Mouse (Mus musculus) naive thymus-derived CD4-positive, alpha-beta T cell, adult 2 months (primary cell): ENCODE results near the gene Pebp1.
"Not testable (repeated sequence)": the region's sequence is repeated elsewhere in the genome, so short reads cannot be mapped to it uniquely, and the experiment has no call there.

Experiments used
- DNase-seq: peaks from one replicate; pipeline ENCODE4 v3.0.0-alpha.2; 2011; ENCODE audit warnings: low read depth

Pebp1 gene

DNA sequence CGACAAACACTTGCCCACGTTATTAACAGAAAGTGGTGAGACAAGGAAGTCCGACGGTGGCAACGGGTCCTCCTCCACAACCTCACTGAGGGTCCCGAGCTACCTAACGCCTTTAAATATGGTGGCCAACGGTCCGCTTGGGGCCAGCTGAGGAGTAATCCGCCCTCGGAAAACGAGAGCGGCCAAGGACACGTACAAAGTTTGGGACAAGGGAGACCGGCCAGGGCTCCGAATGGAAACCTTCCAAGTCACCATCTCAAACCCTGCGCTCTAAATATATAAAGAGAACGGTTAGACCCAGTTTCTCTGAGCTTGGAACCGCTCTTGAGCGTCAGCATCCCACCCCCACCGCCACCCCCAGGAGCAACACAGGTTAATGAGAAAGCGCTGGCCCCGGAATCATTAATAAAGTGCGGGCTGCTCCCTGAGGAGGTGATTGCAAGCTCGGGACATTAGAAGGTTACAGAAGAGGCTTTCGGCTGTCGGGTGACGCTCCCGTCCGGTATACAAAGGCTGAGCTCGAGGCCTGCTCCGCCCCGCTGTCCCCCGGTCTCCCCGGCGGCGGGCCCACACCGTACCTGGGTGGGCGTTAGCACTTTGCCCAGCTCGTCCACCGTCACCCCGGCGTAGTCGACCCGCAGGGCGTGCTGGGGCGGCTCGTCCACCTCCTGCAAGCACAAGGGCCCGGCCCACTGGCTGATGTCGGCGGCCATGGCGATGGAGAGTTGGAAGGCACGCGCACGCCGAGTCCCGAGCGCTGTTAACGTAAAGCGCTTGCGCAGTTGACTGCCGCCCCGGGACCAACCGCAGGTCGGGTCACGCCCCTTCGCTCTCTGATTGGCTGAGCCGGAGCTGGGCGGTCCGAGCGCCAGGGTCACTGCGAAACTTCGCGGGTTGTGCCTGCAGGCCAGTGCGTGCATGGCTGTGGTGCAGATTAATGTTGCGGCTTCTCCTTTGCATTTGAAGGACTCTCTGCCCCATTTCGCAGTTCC lies at the start of gene Pebp1:
Gene Pebp1 (minus strand): TSS at position 795 of the 992 bp plus-strand sequence.
- peak; percentile 95 for DNase-seq

DNA sequence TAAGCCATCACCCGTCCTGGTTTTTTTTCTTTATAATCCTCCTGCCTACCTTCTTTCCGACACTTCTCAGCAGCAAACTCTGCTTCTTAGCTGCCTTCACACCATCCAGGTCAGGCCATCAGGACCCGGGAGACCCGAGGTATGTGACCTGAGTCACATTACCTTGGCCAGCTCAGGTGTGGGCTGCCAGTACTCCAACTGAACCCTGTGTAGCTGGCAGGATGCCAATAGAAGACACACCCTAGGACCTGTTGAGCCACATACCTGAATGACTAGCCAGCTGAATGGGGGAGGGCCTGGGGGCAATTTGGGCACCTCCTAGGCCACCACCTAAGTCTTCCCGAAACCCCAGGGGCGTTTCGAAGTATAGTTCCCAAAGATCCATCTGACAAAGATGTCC lies 43.0 kb upstream of the Pebp1 start:
- no peak for DNase-seq

DNA sequence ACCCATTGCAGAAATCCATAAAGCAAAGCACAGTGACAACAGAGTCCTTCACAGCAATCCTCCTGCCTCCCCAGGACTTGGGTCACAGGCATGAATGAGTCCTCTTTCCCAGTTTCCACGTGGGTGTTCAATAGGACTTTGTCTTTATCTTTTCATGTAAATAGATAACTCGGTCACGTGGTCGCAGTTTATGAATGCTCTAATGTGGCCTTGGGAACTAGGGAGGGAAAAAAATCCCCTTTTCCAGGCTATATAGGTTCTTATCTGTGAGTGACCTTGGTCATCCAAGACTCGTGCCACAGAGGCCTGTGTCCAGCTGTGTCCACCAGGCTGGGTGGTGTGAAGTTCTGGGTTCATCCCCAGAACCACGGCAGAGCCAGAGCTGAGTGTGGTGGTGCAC lies 39.0 kb upstream of the Pebp1 start:
- DNase-seq: no peak

DNA sequence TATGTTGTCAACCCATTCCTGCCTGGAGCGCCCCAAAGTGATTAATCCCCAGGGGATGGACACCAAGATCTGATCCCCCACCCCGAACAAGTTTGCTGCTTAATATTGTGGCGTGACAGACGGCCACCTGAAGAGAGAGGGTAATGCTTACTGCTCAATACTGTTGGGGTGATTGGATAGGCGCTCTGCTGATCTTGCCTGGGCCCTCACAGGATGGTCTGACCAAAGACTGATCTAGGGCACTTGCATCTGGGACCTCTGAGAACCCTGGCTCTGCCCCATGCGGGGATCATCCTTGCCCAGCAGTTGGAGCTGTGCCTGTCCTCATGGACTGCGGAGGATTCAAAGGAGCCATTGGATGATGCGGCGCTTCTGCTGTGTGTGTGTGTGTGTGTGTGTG lies 36.3 kb upstream of the Pebp1 start:
- DNase-seq: no peak

DNA sequence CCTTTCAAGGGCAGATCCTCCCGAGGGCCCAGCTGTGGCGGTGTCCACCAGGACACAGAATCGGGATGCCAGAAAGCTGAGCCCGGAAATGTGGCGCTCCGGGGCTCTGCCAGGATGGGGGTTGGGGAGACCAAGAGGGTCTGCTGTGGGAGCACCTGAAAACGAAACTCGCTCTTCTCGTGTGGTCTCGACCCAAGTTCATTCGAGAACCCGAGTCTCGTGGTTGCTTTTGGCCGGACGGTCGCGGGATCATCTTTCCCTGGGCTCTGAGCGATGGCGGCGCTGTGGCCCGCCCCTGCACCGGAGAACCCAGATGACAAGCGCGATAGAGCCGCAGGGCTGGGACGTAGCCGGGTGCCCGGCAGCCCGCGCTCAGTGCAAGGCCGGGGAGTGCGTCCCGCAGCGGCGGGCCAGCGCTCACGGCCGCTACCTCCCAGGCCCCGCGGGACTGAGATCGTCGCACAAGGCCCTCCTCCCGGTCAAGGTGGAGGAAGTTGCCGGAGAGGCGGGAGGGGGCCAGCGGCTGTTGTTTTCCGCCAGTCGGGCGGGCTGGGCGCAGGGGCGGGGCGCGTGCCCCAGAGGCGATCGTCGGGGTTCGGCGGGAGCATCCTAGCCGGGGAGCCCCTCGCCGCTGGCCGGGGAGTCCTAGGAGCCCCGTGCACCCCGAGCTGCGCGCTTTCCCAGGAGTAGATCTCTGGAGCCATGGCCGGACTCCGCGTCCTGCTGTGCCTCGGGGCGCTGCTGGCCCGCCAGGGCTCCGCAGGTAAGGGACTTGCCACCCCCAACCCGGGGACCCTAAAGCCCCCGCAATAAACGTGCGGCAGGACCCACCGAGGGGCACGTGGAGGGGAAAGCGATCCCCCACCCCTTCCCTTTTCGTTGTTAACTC lies 31.6 kb upstream of the Pebp1 start, which contains the start of gene Vsig10:
Gene Vsig10 (plus strand): TSS at position 343 of the 889 bp plus-strand sequence.
- DNase-seq: peak; percentile 29

DNA sequence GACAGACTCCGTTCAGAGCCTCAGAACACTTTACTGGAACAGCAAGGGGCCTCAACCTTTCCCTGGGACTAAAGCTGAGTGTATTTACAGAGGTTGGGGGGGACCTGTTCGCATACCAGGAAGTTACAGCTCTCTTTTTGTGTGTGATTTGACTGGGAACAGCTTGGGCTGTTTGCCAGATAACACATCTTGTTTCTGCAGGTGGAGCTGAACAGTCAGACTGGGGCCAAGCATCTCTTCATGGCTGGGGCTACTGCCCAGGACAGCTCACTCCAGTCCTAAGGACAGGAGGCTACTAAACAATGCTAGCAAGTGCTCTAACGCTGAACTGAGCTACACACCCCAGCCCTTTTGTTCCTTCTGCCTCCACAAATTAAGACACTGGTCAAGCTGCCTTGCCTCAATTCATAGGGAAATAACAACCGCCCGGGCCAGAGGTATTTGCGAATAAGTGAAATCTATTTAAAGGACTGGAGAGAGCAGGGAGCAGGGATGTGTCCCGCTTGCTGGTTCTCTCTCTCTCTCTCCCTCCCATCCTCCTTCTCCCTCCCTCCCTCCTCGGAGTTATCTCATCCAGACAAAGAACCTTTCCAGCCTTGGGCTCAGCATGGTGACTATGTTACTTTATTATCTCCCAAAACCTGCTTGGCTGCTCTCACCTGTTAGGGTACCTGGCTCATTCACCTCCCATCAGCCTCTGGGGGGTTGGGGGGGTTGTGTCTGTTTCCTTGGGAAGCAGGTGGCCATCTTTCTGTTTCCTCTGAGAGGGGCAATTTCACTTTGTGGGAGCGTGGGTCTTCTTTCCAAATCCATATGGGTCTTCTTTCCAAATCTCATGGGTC lies 27.4 kb upstream of the Pebp1 start:
- no peak for DNase-seq

DNA sequence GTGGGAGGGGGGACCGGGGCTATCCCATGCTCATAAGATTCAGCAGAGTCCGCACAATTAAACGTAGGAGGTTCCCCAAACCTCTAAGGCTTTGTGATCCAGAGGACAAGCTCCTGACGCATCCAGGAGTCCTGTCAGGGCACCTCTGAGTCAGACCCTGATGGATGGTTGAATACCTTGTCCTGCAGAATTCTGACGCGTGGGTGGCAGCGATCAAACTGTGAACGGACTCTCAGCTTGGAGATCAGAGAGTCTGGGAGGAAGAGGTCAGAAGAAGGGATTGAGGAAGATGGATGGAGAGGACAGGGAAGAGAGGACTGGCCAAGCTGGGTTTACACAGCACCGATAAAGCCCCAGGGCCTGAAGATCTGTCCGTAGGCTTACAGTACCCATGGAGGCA lies 26.5 kb upstream of the Pebp1 start:
- DNase-seq: no peak

DNA sequence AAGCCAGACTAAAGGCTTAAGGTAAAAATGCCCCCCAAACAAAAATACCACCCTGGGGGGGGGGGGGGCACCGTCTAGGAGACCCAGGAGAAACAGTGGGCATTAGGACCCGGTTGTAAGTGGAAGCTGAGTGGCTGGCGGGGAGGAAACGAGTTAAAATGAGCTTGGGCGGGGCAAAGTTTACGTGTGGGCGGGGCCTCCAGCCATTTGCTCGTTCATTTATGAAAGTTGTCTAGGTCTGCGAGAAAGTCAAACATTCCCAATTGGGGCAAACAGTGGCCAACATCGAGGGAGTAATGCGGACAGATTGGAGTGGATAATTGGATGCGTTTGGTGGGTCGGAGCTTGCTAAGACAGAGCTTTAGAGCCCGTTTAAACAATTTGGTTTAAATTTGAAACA lies 26.0 kb upstream of the Pebp1 start:
- DNase-seq: peak; percentile 27

DNA sequence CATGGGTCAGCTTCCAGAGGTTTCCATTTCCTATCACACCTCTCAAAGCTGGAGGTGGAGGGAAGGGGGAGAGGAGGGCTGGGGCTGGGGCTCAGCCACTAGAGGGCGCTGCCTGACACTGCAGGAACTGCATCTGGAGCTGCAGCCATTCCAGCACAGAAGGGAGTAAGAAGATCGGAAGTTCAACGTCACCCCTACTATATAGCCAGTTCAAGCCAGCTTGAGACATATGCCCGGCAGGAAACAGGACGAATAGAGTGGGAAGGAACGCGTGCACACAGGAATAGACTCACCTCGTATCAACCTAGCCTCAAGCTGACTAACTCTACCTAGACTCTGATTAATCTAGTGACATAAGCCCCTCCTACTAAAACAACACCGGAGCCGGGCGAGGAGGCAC lies 20.3 kb upstream of the Pebp1 start:
- DNase-seq: peak; percentile 82

DNA sequence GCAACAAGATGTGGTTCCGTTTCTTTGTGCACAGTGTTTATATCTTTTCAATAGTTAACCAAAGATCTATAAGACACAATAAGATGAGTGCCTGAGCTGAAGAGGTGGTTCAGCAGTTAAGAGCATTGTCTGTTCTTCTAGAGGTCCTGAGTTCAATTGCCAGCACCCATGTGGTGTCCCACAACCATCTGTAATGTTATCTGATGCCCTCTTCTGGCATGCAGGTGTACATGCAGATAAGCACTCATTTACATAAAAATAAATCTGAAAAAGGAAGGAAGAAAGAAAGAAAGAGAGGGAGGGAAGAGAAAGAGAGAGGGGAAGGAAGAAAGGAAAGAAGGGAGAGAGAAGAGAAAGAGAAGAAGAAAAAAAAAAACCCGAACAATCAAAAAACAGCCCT lies 19.4 kb upstream of the Pebp1 start:
- DNase-seq: no peak

DNA sequence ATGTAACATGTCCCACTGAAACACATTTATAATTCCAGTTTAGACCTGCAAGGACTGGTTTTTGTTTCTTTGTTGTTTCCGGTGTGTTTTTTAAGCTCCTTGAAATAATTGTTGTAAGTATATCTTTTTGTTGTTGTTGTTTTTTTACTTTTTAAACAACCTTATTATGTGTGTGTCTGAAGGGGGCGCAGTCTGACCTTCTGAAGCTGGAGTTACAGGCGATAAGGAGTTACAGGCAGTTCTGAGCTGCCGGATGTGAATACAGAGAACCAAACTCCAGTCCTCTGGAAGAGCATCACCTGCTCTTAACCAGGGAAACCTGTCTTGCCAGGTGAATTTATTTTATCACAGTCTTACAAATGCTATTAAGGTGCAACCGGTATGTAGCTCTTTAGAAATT lies 18.3 kb upstream of the Pebp1 start:
- no peak for DNase-seq

DNA sequence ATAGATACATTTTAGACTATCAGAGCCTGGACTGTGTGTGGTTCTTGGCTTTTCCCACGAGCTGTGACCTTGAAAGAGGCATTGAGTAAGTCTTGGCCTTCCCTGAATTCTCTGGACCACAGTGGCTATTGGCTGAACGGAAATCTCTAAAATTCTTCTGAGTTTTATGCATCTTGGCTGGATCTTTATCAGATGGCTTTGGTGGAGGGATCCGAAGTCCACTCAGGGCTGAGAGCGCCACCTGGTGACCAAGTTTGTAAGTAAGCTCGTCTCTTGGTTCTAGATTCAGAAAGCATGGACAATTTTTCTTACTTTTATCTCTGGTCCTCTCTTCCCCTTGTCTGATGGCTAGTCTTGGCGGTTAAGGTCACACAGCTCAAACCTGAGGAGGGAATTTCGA lies 17.5 kb upstream of the Pebp1 start:
- peak; percentile 81 for DNase-seq

DNA sequence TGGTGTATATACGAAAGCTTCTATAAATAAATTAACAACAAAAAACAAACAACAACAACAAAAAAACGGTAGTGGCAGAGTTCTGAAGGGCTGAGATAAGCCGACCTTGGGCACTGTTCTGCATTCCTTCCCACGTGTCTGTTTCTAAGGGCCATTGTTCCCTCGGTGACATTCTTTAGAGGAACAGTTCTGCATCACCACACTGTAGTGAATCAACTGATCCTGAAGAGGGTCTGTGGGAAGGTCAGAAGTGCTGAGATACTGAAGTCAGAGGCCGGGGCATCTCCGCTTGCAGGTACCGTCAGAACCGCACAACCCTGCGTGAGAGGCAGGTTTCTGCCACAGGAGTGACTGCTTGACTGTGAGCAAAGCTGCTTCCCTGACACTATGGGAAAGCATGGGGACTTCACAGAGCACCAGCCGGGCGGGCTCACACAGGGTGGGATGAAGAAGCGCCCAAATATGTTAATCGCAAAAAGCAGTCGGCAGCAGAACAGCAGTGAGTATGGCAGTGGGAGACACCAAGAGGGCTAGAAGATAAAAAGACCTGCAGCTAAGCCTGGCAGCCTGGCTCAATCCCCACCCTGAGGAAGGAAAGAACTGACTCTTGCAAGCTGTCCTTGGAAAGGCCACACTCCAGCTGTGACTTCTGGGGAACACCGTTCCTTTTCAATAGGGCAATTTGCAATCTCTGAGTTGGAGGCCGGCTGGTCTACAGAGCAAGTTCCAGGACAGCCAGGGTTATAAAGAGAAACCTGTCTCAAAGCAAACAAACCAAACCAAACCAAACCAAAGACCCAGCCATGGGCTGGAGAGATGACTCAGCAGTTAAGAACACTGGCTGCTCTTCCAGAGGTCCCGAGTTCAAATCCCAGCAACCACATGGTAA lies 16.5 kb upstream of the Pebp1 start:
- no peak for DNase-seq

DNA sequence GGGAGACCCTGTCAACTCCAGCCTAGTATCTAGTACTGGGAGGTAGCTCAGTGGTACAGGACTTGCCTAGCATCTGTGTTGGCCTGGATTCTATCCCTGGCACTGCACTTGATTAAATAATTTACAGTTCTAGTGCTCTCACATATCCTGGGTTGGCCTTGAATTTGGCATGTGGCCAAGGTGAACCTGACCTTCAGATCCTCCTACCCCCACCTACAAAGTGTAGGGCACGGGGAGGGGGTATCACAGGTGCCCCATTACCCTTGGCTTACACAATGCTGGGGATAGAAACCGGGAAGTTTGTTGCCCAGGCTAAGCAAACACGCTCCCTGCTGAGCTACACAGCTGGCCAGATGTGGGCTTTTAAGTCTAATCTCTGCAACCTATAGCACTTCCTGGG lies 15.5 kb upstream of the Pebp1 start:
- no peak for DNase-seq

DNA sequence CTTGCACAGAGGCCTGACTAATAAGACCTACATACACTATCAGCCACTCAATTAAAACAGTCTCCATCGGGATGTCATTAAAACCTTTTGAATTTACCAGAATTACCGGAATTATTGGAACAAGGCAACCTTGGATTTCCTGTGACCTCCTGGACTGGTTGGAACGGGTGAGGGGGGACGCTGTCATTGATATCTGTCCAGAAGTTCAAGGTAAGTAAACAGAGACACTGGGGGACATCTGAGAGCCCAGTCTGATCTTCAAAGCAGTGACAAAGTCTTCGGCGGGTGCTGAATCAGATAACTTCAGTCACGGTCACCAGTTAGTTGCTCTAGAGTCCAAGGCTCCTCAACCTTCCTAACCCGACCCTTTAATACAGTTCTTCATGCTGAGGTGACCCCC lies 7.6 kb upstream of the Pebp1 start:
- no peak for DNase-seq

DNA sequence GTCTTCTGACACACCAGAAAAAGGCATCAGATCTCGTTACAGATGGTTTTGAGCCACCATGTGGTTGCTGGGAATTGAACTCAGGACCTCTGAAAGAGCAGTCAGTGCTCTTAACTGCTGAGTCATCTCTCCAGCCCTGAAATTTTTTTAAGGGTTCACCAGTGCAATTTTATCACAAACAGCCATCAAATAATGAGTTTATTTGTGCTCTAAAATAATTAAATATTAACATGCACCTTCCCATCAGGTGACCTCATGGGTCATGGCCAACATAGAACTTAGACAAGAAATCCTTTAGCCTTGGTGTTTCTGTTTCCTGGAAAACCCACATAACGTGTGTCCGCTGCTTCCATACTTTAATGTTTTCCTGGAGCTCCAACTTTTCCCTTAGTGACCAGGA lies 6.4 kb upstream of the Pebp1 start:
- not testable (repeated sequence) for DNase-seq

DNA sequence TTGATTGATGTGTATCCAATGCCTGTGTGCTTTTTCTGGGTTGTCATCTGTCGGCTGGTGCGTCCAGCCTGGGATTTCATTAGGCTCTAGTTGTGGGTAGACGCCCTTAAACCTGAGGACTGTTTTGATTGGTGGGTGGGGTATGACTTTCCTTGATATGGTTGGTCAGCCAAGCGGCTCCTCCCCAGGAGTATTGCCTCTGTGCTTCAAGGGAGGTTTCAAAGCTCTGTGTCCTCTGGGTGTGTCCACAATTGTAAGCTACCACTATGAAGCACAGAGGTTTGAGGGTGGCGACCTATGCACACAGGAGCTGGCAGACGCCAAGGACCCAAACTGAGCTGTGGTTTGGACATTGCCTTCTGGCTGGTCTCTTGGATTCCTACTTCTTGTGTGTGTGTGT lies 5.1 kb upstream of the Pebp1 start:
- no peak for DNase-seq

DNA sequence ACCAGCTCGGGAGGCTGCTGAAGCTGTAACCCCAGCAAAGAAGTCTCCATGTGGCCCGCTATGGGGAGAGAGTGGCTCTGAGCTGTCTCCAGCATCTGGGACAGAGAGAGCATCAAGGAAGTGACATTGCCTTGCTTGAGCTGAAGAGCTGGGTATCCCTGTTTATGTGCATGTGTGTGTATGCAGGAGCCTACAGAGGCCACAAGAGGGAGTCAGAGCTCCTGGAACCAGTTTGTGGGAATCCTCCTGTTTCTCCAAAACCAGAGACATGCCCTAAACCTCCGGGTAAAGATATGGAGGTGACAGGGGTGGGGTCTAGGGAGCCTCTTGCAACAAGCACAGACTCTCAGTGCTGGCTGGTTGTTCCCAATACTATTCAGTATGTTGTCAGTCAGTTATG lies 3.9 kb upstream of the Pebp1 start:
- DNase-seq: no peak

DNA sequence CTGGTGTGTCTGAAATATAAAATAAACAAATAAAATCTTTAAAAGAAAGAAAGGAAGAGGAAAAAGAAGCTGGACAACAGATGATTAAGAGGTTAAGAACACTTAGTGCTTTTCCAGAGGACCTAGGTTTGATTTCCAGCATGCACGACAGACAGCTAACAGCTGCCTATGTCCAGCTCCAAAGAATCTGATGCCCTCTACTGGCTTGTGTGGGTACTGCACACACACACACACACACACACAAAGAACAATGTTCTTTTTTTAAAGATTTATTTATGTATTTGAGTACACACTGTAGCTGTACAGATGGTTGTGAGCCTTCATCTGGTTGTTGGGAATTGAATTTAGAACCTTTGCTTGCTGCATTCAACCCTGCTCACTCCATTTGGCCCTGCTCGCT lies 2.7 kb upstream of the Pebp1 start:
- DNase-seq: peak; percentile 34

DNA sequence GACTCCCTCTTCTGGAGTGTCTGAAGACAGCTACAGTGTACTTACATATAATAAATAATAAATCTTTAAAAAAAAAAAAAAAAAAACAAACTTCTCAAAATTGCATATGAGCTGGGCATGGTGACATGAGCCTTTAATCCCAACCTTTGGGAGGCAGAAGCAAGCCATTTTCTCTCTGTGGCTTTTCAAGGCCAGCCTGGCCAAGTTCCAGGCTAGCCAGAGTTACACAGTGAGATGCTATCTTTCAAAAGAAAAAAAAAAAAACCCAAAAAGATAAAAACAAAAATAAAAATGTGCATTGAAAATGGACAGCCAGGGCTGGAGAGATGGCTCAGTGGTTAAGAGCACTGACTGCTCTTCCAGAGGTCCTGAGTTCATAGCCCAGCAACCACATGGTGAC lies 2.2 kb upstream of the Pebp1 start:
- no peak for DNase-seq

DNA sequence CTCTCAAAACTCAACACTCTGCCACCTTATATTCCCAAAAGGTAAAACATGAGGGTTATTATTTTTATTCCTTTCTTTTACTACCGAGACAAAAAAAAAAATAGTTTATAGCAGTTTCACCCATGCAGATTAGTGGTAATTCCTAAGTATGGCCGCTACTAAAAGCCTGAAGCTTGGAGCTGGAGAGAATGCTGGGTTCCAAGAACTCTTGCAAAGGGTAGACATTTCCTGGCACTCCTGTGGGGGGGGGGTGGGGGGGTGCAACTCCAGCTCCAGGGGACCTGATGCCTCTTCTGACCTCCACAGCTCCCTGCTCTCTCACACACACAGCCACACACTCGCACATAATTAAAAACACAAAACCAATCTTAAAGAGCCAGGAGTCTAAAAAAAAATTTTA lies 1.1 kb downstream of the Pebp1 start:
- DNase-seq: no peak
